Mouse (Mus musculus): Measurements from ENCODE around the gene Smim6.

GRCm38 (mm10) chr11:115955195-115955858 is 43.5 kb downstream of the Smim6 start:
- TF ChIP-seq CTCF (IDR thresholded peaks at IDR 0.05 in 2 of 3, conservative IDR thresholded peaks at IDR 0.05 in 1 of 3; ENCODE audit: control insufficient read depth in 1 of 3, insufficient read depth in 1 of 3, low read depth in 2 of 3, low read length in 3 of 3, poor library complexity in 1 of 3, severe bottlenecking in 1 of 3) (no peak), POLR2A (IDR thresholded peaks at IDR 0.05; ENCODE audit: control insufficient read depth in 1 of 2, insufficient read depth in 1 of 2, low read depth in 1 of 2, low read length in 2 of 2, poor library complexity in 1 of 2) (no peak), TBP (IDR thresholded peaks at IDR 0.05; ENCODE audit: low read depth, low read length) (no peak), EP300 (IDR thresholded peaks at IDR 0.05; ENCODE audit: low read depth in 1 of 2, low read length in 2 of 2) (no peak), NRF1 (IDR thresholded peaks at IDR 0.05; ENCODE audit: insufficient read depth, low read depth, low read length, poor library complexity, severe bottlenecking) (no peak), HCFC1 (IDR thresholded peaks at IDR 0.05; ENCODE audit: low read depth, low read length) (no peak), GABPA (IDR thresholded peaks at IDR 0.05; ENCODE audit: low read depth, low read length) (no peak), MAFK (IDR thresholded peaks at IDR 0.05; ENCODE audit: borderline replicate concordance, low read depth, low read length) (no peak), ZMIZ1 (IDR thresholded peaks at IDR 0.05; ENCODE audit: low read depth, low read length) (no peak), TAL1 (IDR thresholded peaks at IDR 0.05; ENCODE audit: low read length) (no peak), USF1 (IDR thresholded peaks at IDR 0.05; ENCODE audit: low read depth, low read length) (no peak), POLR2AphosphoS5 (IDR thresholded peaks at IDR 0.05; ENCODE audit: borderline replicate concordance, low read depth, low read length) (no peak)

All from MEL (cell line).